Mouse (Mus musculus) kidney, adult 2 months (tissue): ENCODE results near the gene Hpcal4. TPM values are rescaled to one million over a fixed set of nuclear protein-coding genes. Genes with fewer than 3 reads are reported as not detected.

Experiments used
- DNase-seq: peaks from one replicate; pipeline ENCODE4 v3.0.0; 2021
- H3K27ac ChIP-seq: fragments of 200-500 bp; 2 replicates; pipeline ENCODE4 v1.5.1; 2012; ENCODE audit warnings: low read depth, low read length, control low read depth, inconsistent platforms; ENCODE audit not compliant: insufficient read depth
- H3K27me3 ChIP-seq: fragments of 200-500 bp; replicated peaks from 2 replicates; pipeline ENCODE4 v1.6.1; 2012; ENCODE audit warnings: mild to moderate bottlenecking, moderate library complexity, low read length, inconsistent platforms; ENCODE audit not compliant: control insufficient read depth, insufficient read depth
- H3K36me3 ChIP-seq: fragments of 200-500 bp; 2 replicates; pipeline ENCODE4 v1.6.1; 2012; ENCODE audit warnings: mild to moderate bottlenecking, moderate library complexity, low read length, inconsistent platforms; ENCODE audit not compliant: control insufficient read depth, insufficient read depth
- H3K4me1 ChIP-seq: fragments of 200-500 bp; 2 replicates; pipeline ENCODE4 v1.6.1; 2011; ENCODE audit warnings: low read length; ENCODE audit not compliant: control insufficient read depth, insufficient read depth
- H3K4me3 ChIP-seq: fragments of 200-500 bp; 2 replicates; pipeline ENCODE4 v1.5.1; 2011; ENCODE audit warnings: mild to moderate bottlenecking, low read depth, low read length, control low read depth; ENCODE audit not compliant: insufficient read depth
- CTCF ChIP-seq: fragments of 200-500 bp; conservative IDR thresholded peaks from 2 replicates; pipeline ENCODE4 v1.5.1; 2011; ENCODE audit warnings: low read depth, mild to moderate bottlenecking, control low read depth, low read length, moderate library complexity, mixed read lengths; ENCODE audit not compliant: insufficient read depth, insufficient read length
- POLR2A ChIP-seq: fragments of 200-500 bp; IDR thresholded peaks from one replicate; pipeline ENCODE4 v1.6.1; 2011; ENCODE audit warnings: low read depth, low read length, control low read depth
- WGBS: fragments of 180-500 bp; shearing (Covaris S2); methylation state at CpG from one replicate; pipeline ENCODE4 v1.1.7; 2018; 5-methylcytosine and 5-hydroxymethylcytosine counted together
- polyA plus RNA-seq: library from polyadenylated mRNA; depleted of rRNA; stranded (reverse); fragments of >200 nt; gene quantifications from 2 replicates; pipeline ENCODE4 v1.2.3, GENCODE M21; 2012

Hpcal4 gene
- polyA plus RNA-seq, 1 experiment = 0.83 TPM

- WGBS = 14% methylated on average over 44 of the region's 44 CpGs
- H3K36me3 ChIP-seq = no peaks in the 10 kb centered on the region
- peak; percentile 79 for DNase-seq
- H3K4me3 ChIP-seq = peak overlapping the region; percentile 52
- peaks cover 4% of the 10 kb centered on the region for H3K4me1 ChIP-seq
- peaks cover 2% of the 10 kb centered on the region for H3K27me3 ChIP-seq
- TF ChIP-seq POLR2A (no peak), CTCF (no peak)
- H3K27ac ChIP-seq = no peak overlapping the region
These were observed 421 bp downstream of the Hpcal4 start for GRCm38 (mm10) chr4:123183239-123184056.

- Histone ChIP-seq H3K36me3 (no peaks in the 10 kb centered on the region), H3K27ac (no peak overlapping the region), H3K27me3 (peaks cover 2% of the 10 kb centered on the region), H3K4me1 (peaks cover 4% of the 10 kb centered on the region), H3K4me3 (no peak overlapping the region)
- no peak for DNase-seq
- no peak for TF ChIP-seq CTCF
- 54% methylated on average over 3 of the region's 3 CpGs for WGBS
These were observed 1.8 kb downstream of the Hpcal4 start for GRCm38 (mm10) chr4:123184816-123185215.

- DNase-seq = no peak
- no peaks in the 10 kb centered on the region for H3K36me3 ChIP-seq
- H3K4me3 ChIP-seq = no peak overlapping the region
- H3K27me3 ChIP-seq = no peaks in the 10 kb centered on the region
- no peak overlapping the region for H3K27ac ChIP-seq
- 0 out of 2 replicates have a peak, but pooled peaks cover 3% of the 10 kb centered on the region for H3K4me1 ChIP-seq
- WGBS = 77% methylated on average over 11 of the region's 11 CpGs
- TF ChIP-seq POLR2A (no peak), CTCF (no peak)
These were observed 9.3 kb downstream of the Hpcal4 start for GRCm38 (mm10) chr4:123192336-123192735.

GRCm38 (mm10) chr4:123193791-123194190 lies 10.8 kb downstream of the Hpcal4 start:
- DNase-seq = no peak
- no peak for TF ChIP-seq POLR2A
- 0 out of 2 replicates have a peak, but pooled peaks cover 3% of the 10 kb centered on the region for H3K4me1 ChIP-seq

GRCm38 (mm10) chr4:123196695-123197094 lies 13.7 kb downstream of the Hpcal4 start:
- Histone ChIP-seq H3K4me1 (0 out of 2 replicates have a peak, but pooled peaks cover 6% of the 10 kb centered on the region), H3K36me3 (no peaks in the 10 kb centered on the region), H3K27ac (no peak overlapping the region), H3K27me3 (peaks cover 1% of the 10 kb centered on the region; the same call in 1 of the 2 replicates), H3K4me3 (no peak overlapping the region)
- TF ChIP-seq CTCF (no peak), POLR2A (no peak)
- 34% methylated on average over 6 of the region's 6 CpGs for WGBS
- peak; percentile 38 for DNase-seq

More at GRCm38 (mm10) chr4:123193791-123194190, 10.8 kb downstream of the Hpcal4 start:
- 88% methylated on average over 11 of the region's 11 CpGs for WGBS
- Histone ChIP-seq H3K4me3 (no peak overlapping the region), H3K36me3 (no peaks in the 10 kb centered on the region), H3K27me3 (no peaks in the 10 kb centered on the region), H3K27ac (no peak overlapping the region)

GRCm38 (mm10) chr4:123200771-123201185 lies 17.8 kb downstream of the Hpcal4 start:
- Histone ChIP-seq H3K4me1 (0 out of 2 replicates have a peak, but pooled peaks cover 6% of the 10 kb centered on the region), H3K4me3 (peak overlapping the region; percentile 1; the same call in 1 of the 2 replicates), H3K36me3 (no peaks in the 10 kb centered on the region), H3K27me3 (peaks cover 1% of the 10 kb centered on the region; the same call in 1 of the 2 replicates), H3K27ac (no peak overlapping the region)
- WGBS = 13% methylated on average over 15 of the region's 15 CpGs
- DNase-seq = peak; percentile 67
- TF ChIP-seq CTCF (peak; percentile 73), POLR2A (no peak)
